Mouse (Mus musculus): ENCODE measurements around the gene 3110082I17Rik.

- peak; percentile 81 for TF ChIP-seq CTCF (IDR thresholded peaks at IDR 0.05; ENCODE audit: low read depth, low read length)
- no peak for TF ChIP-seq TAL1 (conservative IDR thresholded peaks at IDR 0.05; ENCODE audit: low read depth, low read length)
- TF ChIP-seq GATA1 (IDR thresholded peaks at IDR 0.05; ENCODE audit: borderline replicate concordance, low read length) = no peak
- TF ChIP-seq POLR2AphosphoS5 (IDR thresholded peaks at IDR 0.05; ENCODE audit: insufficient replicate concordance, low read depth, low read length) = no peak
Measured at GRCm38 (mm10) chr5:139344021-139344686, 116.2 kb downstream of the 3110082I17Rik start.
